Mouse (Mus musculus) C2C12 (cell line): ENCODE results near the gene Shc2.

Source experiments
- CEBPB ChIP-seq: IDR thresholded peaks from one replicate; pipeline ENCODE4 v1.6.1; 2011; ENCODE audit warnings: low read depth, mild to moderate bottlenecking, control low read depth, moderate library complexity
- CTCF ChIP-seq: IDR thresholded peaks from one replicate; pipeline ENCODE4 v1.5.1; 2011; ENCODE audit not compliant: control insufficient read depth, insufficient read depth, insufficient read length
- FOSL1 ChIP-seq: IDR thresholded peaks from one replicate; pipeline ENCODE4 v1.8.0; 2011; ENCODE audit warnings: mild to moderate bottlenecking, low read length; ENCODE audit not compliant: poor library complexity, insufficient read depth, severe bottlenecking
- MAX ChIP-seq: IDR thresholded peaks from one replicate; pipeline ENCODE4 v1.6.1; 2011; ENCODE audit warnings: mild to moderate bottlenecking, control low read depth
- MYOD1 ChIP-seq: IDR thresholded peaks from one replicate; pipeline ENCODE4 v1.6.1; 2011; ENCODE audit warnings: low read depth; ENCODE audit not compliant: control insufficient read depth, insufficient read length
- MYOG ChIP-seq: IDR thresholded peaks from one replicate; pipeline ENCODE4 v1.6.1; 2011; ENCODE audit not compliant: control insufficient read depth, insufficient read length; ENCODE audit errors: extremely low read depth
- USF1 ChIP-seq: IDR thresholded peaks from one replicate; pipeline ENCODE4 v1.6.1; 2011; ENCODE audit warnings: low read depth, mild to moderate bottlenecking, control low read depth, moderate library complexity

DNA sequence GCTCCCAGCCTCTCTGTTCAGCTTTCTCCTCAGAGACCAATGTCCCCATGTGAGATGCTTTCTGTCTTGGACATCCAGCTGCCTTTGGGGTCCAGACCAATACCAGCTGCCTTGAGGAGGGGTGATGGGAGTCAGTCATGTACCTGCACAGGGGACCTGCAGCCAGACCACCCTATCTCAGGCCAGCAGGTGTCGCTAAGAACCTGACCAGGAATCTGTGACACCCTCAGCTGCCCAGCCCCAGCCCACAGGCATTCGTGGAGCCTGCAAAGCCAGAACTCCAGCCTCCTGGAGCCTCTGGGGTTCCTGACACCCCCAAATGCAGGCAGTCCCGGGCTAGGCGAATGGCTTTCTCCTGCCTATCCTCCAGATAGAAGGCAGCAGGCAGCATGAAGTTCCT lies 21.1 kb upstream of the Shc2 start:
- TF ChIP-seq CTCF (no peak), USF1 (no peak), MAX (no peak), FOSL1 (no peak), MYOD1 (no peak), MYOG (no peak), CEBPB (no peak)
